Mouse (Mus musculus) megakaryocyte, adult 5-6 weeks (primary cell): ENCODE data around the gene Atp6v0b. TPM values are rescaled to one million over a fixed set of nuclear protein-coding genes. Genes with fewer than 3 reads are reported as not detected.
A peak's percentile ranks its signal among the peaks of the same experiment; 100 is the strongest.

Experiments used
- ATAC-seq: 2 replicates; pipeline ENCODE4 v1.8.0; 2016; ENCODE audit warnings: mild to moderate bottlenecking, inconsistent platforms; ENCODE audit not compliant: poor library complexity, severe bottlenecking
- total RNA-seq, 2 experiments: library from RNA; stranded (forward) in 1 of 2; stranded (reverse) in 1 of 2; fragments of 153-499, 151-499 nt in 1 of 2; fragments of 221-1000, 200-1000 nt in 1 of 2; gene quantifications; 2 replicates each; pipeline versions ENCODE4 v1.2.3 to v1.2.4; 2015 to 2017

Gene Atp6v0b
- total RNA-seq, 2 experiments from 2014 or later, result 245 to 584 TPM

- ATAC-seq, result no peak
Observed at GRCm38 (mm10) chr4:117873615-117874014, 13.5 kb downstream of the Atp6v0b start.

- no peak for ATAC-seq
Observed at GRCm38 (mm10) chr4:117872471-117872886, 14.7 kb downstream of the Atp6v0b start, which contains the start of gene Ccdc24. Gene Ccdc24 (minus strand): TSS chr4:117872557.

- no peak for ATAC-seq
Observed at GRCm38 (mm10) chr4:117871787-117872186, 15.3 kb downstream of the Atp6v0b start.

- ATAC-seq, result no peak
Observed at GRCm38 (mm10) chr4:117870437-117870836, 16.7 kb downstream of the Atp6v0b start.

- ATAC-seq, result no peak
Observed at GRCm38 (mm10) chr4:117869317-117869716, 17.8 kb downstream of the Atp6v0b start.

GRCm38 (mm10) chr4:117867823-117868222, 19.3 kb downstream of the Atp6v0b start:
- peak; percentile 57 for ATAC-seq

- ATAC-seq, result peak; percentile 55
Observed at GRCm38 (mm10) chr4:117867000-117867399, 20.1 kb downstream of the Atp6v0b start.

- peak; percentile 51 for ATAC-seq
Observed at GRCm38 (mm10) chr4:117866083-117866482, 21.1 kb downstream of the Atp6v0b start.

GRCm38 (mm10) chr4:117862823-117863222, 24.3 kb downstream of the Atp6v0b start:
- ATAC-seq, result peak; percentile 45; the same call in 1 of the 2 replicates

GRCm38 (mm10) chr4:117860570-117860969, 26.6 kb downstream of the Atp6v0b start:
- ATAC-seq, result no peak

- ATAC-seq, result peak; percentile 45; the same call in 1 of the 2 replicates
Observed at GRCm38 (mm10) chr4:117858794-117859193, 28.3 kb downstream of the Atp6v0b start.

GRCm38 (mm10) chr4:117855146-117855545, 32.0 kb downstream of the Atp6v0b start:
- no peak for ATAC-seq

GRCm38 (mm10) chr4:117852152-117852868, 34.8 kb downstream of the Atp6v0b start:
- ATAC-seq, result no peak

GRCm38 (mm10) chr4:117850871-117851270, 36.3 kb downstream of the Atp6v0b start:
- no peak for ATAC-seq

GRCm38 (mm10) chr4:117850176-117850575, 37.0 kb downstream of the Atp6v0b start:
- no peak for ATAC-seq

GRCm38 (mm10) chr4:117849506-117849905, 37.6 kb downstream of the Atp6v0b start:
- ATAC-seq, result no peak

GRCm38 (mm10) chr4:117849063-117849462, 38.1 kb downstream of the Atp6v0b start:
- no peak for ATAC-seq

GRCm38 (mm10) chr4:117847011-117847410, 40.1 kb downstream of the Atp6v0b start:
- ATAC-seq, result no peak

GRCm38 (mm10) chr4:117846261-117846660, 40.9 kb downstream of the Atp6v0b start:
- ATAC-seq, result no peak

- no peak for ATAC-seq
Observed at GRCm38 (mm10) chr4:117845316-117845715, 41.8 kb downstream of the Atp6v0b start.

- no peak for ATAC-seq
Observed at GRCm38 (mm10) chr4:117844467-117844866, 42.7 kb downstream of the Atp6v0b start.

GRCm38 (mm10) chr4:117843101-117843500, 44.0 kb downstream of the Atp6v0b start:
- no peak for ATAC-seq

GRCm38 (mm10) chr4:117841566-117841965, 45.6 kb downstream of the Atp6v0b start:
- no peak for ATAC-seq
